Mouse (Mus musculus): Measurements from ENCODE around the gene Gm49776. TPM values are rescaled to one million over a fixed set of nuclear protein-coding genes. Genes with fewer than 3 reads are reported as not detected.
"Not testable (repeated sequence)": the region's sequence is repeated elsewhere in the genome, so short reads cannot be mapped to it uniquely, and the experiment has no call there.

The Gm49776 gene
- polyA plus RNA-seq, 1 experiment from 2014 or later, result 3.5 TPM

DNA sequence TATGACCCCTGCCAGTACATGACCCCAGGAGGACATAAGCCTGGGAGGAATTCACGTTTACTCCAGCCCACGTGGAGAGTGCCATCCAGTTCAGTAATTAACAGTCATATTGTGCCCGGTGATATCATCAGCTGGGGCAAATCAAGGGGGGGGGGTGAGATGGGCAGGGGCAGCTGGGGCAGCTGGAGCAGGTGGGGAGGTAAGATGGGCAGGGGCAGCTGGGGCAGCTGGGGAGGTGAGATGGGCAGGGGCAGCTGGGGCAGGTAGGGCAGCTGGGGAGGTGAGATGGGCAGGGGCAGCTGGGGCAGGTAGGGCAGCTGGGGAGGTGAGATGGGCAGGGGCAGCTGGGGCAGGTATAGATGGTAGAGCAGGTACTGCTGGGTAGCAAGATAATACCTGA, 62.6 kb downstream of the Gm49776 start:
- not testable (repeated sequence) for H3K36me3 ChIP-seq; H3K9me3 ChIP-seq; H3K27ac ChIP-seq; H3K9ac ChIP-seq; ATAC-seq (ENCODE audit: low FRiP score, low read depth); H3K4me3 ChIP-seq; H3K4me2 ChIP-seq (replicated peaks)
- 28% methylated on average over 3 of the region's 3 CpGs for WGBS
- H3K27me3 ChIP-seq, result peaks cover 59% of the 10 kb centered on the region
- peaks cover 58% of the 10 kb centered on the region for H3K4me1 ChIP-seq

MicroRNAs within 50 kb of the gene (microRNA counts, 519-probe panel; counts per million panel counts)
- 1,718 counts per million, percentile 18 among the panel's probes with 10 or more counts for microRNA mmu-miR-1306

Small RNA genes within 50 kb of the gene (microRNA-seq; reads per million reads assigned to microRNA genes)
- 1.0 reads per million for gene Gm24572
- 247 reads per million, percentile 63 among the genes with 10 or more reads in this experiment for gene Mir1306

Other genes with a start within 250 kb of the Gm49776 start
- 113 and 115 TPM in 2 replicates for gene Dgcr6, start 205.5 kb downstream of the Gm49776 start, polyA plus RNA-seq (2015; fragmentation: Nextera tagmentation; extraction: Ambion mirVana)
- gene Prodh, start 168.1 kb downstream of the Gm49776 start, polyA plus RNA-seq (2015; fragmentation: Nextera tagmentation; extraction: Ambion mirVana), result 8.8 and 9.5 TPM in 2 replicates
- 6.4 and 6.5 TPM in 2 replicates for gene Rtn4r, start 130.7 kb downstream of the Gm49776 start, polyA plus RNA-seq (2015; fragmentation: Nextera tagmentation; extraction: Ambion mirVana)
- gene Ccdc188, start 40.4 kb downstream of the Gm49776 start, polyA plus RNA-seq (2015; fragmentation: Nextera tagmentation; extraction: Ambion mirVana), result not detected in 2 replicates
- gene Zdhhc8, start 23.2 kb downstream of the Gm49776 start, polyA plus RNA-seq (2015; fragmentation: Nextera tagmentation; extraction: Ambion mirVana), result 18.7 and 21.2 TPM in 2 replicates
- gene Trmt2a, start 9.6 kb downstream of the Gm49776 start, polyA plus RNA-seq (2015; fragmentation: Nextera tagmentation; extraction: Ambion mirVana), result 111 and 113 TPM in 2 replicates
- 641 and 645 TPM in 2 replicates for gene Ranbp1, start 9.6 kb downstream of the Gm49776 start, polyA plus RNA-seq (2015; fragmentation: Nextera tagmentation; extraction: Ambion mirVana)
- gene Dgcr8, start 30.9 kb upstream of the Gm49776 start, polyA plus RNA-seq (2015; fragmentation: Nextera tagmentation; extraction: Ambion mirVana), result 40.0 and 41.9 TPM in 2 replicates
- gene Tango2, start 89.8 kb upstream of the Gm49776 start, polyA plus RNA-seq (2015; fragmentation: Nextera tagmentation; extraction: Ambion mirVana), result 22.5 and 24.9 TPM in 2 replicates
- 25.0 and 29.8 TPM in 2 replicates for gene Arvcf, start 89.9 kb upstream of the Gm49776 start, polyA plus RNA-seq (2015; fragmentation: Nextera tagmentation; extraction: Ambion mirVana)
- gene Txnrd2, start 168.1 kb upstream of the Gm49776 start, polyA plus RNA-seq (2015; fragmentation: Nextera tagmentation; extraction: Ambion mirVana), result 19.8 and 21.3 TPM in 2 replicates
- 87.4 and 89.4 TPM in 2 replicates for gene Comt, start 168.5 kb upstream of the Gm49776 start, polyA plus RNA-seq (2015; fragmentation: Nextera tagmentation; extraction: Ambion mirVana)
- gene Gnb1l, start 240.4 kb upstream of the Gm49776 start, polyA plus RNA-seq (2015; fragmentation: Nextera tagmentation; extraction: Ambion mirVana), result 20.4 and 21.4 TPM in 2 replicates
- 5.5 and 5.9 TPM in 2 replicates for gene Rtl10, start 240.6 kb upstream of the Gm49776 start, polyA plus RNA-seq (2015; fragmentation: Nextera tagmentation; extraction: Ambion mirVana)

Measured in limb, embryonic 13.5 days (tissue).